Mouse (Mus musculus) heart, adult 2 months (tissue): ENCODE data around the gene Txndc9. TPM values are rescaled to one million over a fixed set of nuclear protein-coding genes. Genes with fewer than 3 reads are reported as not detected.

Experiments used
- DNase-seq, 2 experiments: peaks; one replicate each; pipeline ENCODE4 v3.0.0; 2021
- H3K27ac ChIP-seq: fragments of 200-600 bp; 2 replicates; pipeline ENCODE4 v1.8.1; 2022
- H3K27me3 ChIP-seq: fragments of 200-500 bp; 2 replicates; pipeline ENCODE4 v1.6.1; 2012; ENCODE audit warnings: mild to moderate bottlenecking, low read length, inconsistent platforms, mixed read lengths; ENCODE audit not compliant: control insufficient read depth, insufficient read depth
- H3K36me3 ChIP-seq: fragments of 200-500 bp; 2 replicates; pipeline ENCODE4 v1.6.1; 2012; ENCODE audit warnings: low read length, inconsistent platforms; ENCODE audit not compliant: control insufficient read depth, insufficient read depth
- H3K4me1 ChIP-seq: fragments of 200-500 bp; 2 replicates; pipeline ENCODE4 v1.6.1; 2011; ENCODE audit warnings: low read length; ENCODE audit not compliant: control insufficient read depth, insufficient read depth
- H3K4me3 ChIP-seq: fragments of 200-600 bp; 2 replicates; pipeline ENCODE4 v1.8.1; 2022
- H3K79me2 ChIP-seq: fragments of 200-500 bp; replicated peaks from 2 replicates; pipeline ENCODE4 v1.6.1; 2012; ENCODE audit warnings: mild to moderate bottlenecking, inconsistent platforms, low read length, moderate library complexity, mixed read lengths; ENCODE audit not compliant: control insufficient read depth, insufficient read depth
- H3K9ac ChIP-seq: fragments of 200-500 bp; 2 replicates; pipeline ENCODE4 v1.6.1; 2012; ENCODE audit warnings: low read depth, mild to moderate bottlenecking, control low read depth, inconsistent platforms, low read length, mixed read lengths
- CTCF ChIP-seq: fragments of 200-600 bp; IDR thresholded peaks from 2 replicates; pipeline ENCODE4 v1.8.1; 2022; ENCODE audit warnings: antibody characterized with exemption, mild to moderate bottlenecking, moderate library complexity
- EP300 ChIP-seq: fragments of 200-500 bp; IDR thresholded peaks from 2 replicates; pipeline ENCODE4 v1.6.1; 2011; ENCODE audit warnings: low read depth, low read length, control low read depth; ENCODE audit not compliant: insufficient read depth
- POLR2A ChIP-seq: fragments of 200-500 bp; IDR thresholded peaks from 2 replicates; pipeline ENCODE4 v1.6.1; 2011; ENCODE audit warnings: mild to moderate bottlenecking, low read depth, low read length, control low read depth; ENCODE audit not compliant: insufficient read depth
- WGBS: fragments of 180-500 bp; shearing (Covaris S2); methylation state at CpG from one replicate; pipeline ENCODE4 v1.1.7; 2018; 5-methylcytosine and 5-hydroxymethylcytosine counted together
- intact Hi-C: fragments of 180-260 bp; cut with DNase I; formaldehyde crosslinking; loops from one replicate; pipeline ENCODE4 v1.15.1; 2025
- polyA plus RNA-seq: library from polyadenylated mRNA; depleted of rRNA; stranded (reverse); fragments of >200 nt; gene quantifications from 2 replicates; pipeline ENCODE4 v1.2.3, GENCODE M21; 2012
- total RNA-seq, 2 experiments: library from RNA; stranded (reverse); gene quantifications; 2 replicates each; pipeline ENCODE4 v1.2.3; 2021

Txndc9 gene
- total and polyA plus RNA-seq, 3 experiments: 7.7 to 53.7 (median 52.6) TPM

- H3K36me3 ChIP-seq: no peaks in the 10 kb centered on the region
- DNase-seq: no peak
- intact Hi-C loops: no loop called here
- H3K27me3 ChIP-seq: no peaks in the 10 kb centered on the region
- H3K27ac ChIP-seq: no peak overlapping the region
- 83% methylated on average over 6 of the region's 6 CpGs for WGBS
- H3K9ac ChIP-seq: no peak overlapping the region
- no peak for TF ChIP-seq CTCF
- no peak for TF ChIP-seq POLR2A
- TF ChIP-seq EP300: no peak
- H3K4me1 ChIP-seq: no peaks in the 10 kb centered on the region
- H3K4me3 ChIP-seq: no peak overlapping the region
- no peaks in the 10 kb centered on the region for H3K79me2 ChIP-seq
Observed at GRCm38 (mm10) chr1:37968746-37969145, 28.9 kb downstream of the Txndc9 start.

- H3K4me1 ChIP-seq: no peaks in the 10 kb centered on the region
- intact Hi-C loops: no loop called here
- TF ChIP-seq EP300 (no peak), CTCF (no peak), POLR2A (no peak)
- no peak overlapping the region for H3K9ac ChIP-seq
- H3K27me3 ChIP-seq: no peaks in the 10 kb centered on the region
- H3K4me3 ChIP-seq: no peak overlapping the region
- H3K36me3 ChIP-seq: no peaks in the 10 kb centered on the region
- WGBS: 64% methylated on average over 10 of the region's 10 CpGs
- DNase-seq: no peak
- no peaks in the 10 kb centered on the region for H3K79me2 ChIP-seq
- no peak overlapping the region for H3K27ac ChIP-seq
Observed at GRCm38 (mm10) chr1:37965571-37965970, 32.1 kb downstream of the Txndc9 start.

- no peaks in the 10 kb centered on the region for H3K36me3 ChIP-seq
- no peak overlapping the region for H3K27ac ChIP-seq
- no peak overlapping the region for H3K9ac ChIP-seq
- no peaks in the 10 kb centered on the region for H3K79me2 ChIP-seq
- no peaks in the 10 kb centered on the region for H3K4me1 ChIP-seq
- no peak overlapping the region for H3K4me3 ChIP-seq
- TF ChIP-seq POLR2A (no peak), CTCF (no peak), EP300 (no peak)
- H3K27me3 ChIP-seq: no peaks in the 10 kb centered on the region
- no peak for DNase-seq
- intact Hi-C loops: no loop called here
- 71% methylated on average over 5 of the region's 5 CpGs for WGBS
Observed at GRCm38 (mm10) chr1:37959486-37959885, 38.2 kb downstream of the Txndc9 start.

GRCm38 (mm10) chr1:37958516-37958915, 39.2 kb downstream of the Txndc9 start:
- no peak for TF ChIP-seq CTCF
- no peak for TF ChIP-seq EP300
- TF ChIP-seq POLR2A: no peak
- no peak for DNase-seq
- Histone ChIP-seq H3K27me3 (no peaks in the 10 kb centered on the region), H3K79me2 (no peaks in the 10 kb centered on the region), H3K9ac (no peak overlapping the region), H3K36me3 (no peaks in the 10 kb centered on the region), H3K27ac (no peak overlapping the region), H3K4me3 (no peak overlapping the region), H3K4me1 (no peaks in the 10 kb centered on the region)
- intact Hi-C loops: no loop called here
- WGBS: 67% methylated on average over 2 of the region's 2 CpGs

- TF ChIP-seq POLR2A (no peak), EP300 (no peak), CTCF (no peak)
- Histone ChIP-seq H3K79me2 (no peaks in the 10 kb centered on the region), H3K36me3 (no peaks in the 10 kb centered on the region), H3K9ac (no peak within 1 kb of the TSS), H3K4me3 (no peak within 1 kb of the TSS), H3K27ac (no peak within 1 kb of the TSS), H3K27me3 (no peaks in the 10 kb centered on the region), H3K4me1 (no peaks in the 10 kb centered on the region)
- DNase-seq: no peak
- intact Hi-C loops: no loop called here
- 79% methylated on average over 5 of the region's 5 CpGs for WGBS
Observed at GRCm38 (mm10) chr1:37957659-37958058, 40.0 kb downstream of the Txndc9 start, which contains the start of gene Lyg1. TSS of gene Lyg1 (minus strand) at chr1:37957759.

GRCm38 (mm10) chr1:37956690-37957431, 40.8 kb downstream of the Txndc9 start:
- DNase-seq: no peak
- H3K4me1 ChIP-seq: no peaks in the 10 kb centered on the region
- no peaks in the 10 kb centered on the region for H3K79me2 ChIP-seq
- H3K4me3 ChIP-seq: no peak overlapping the region
- TF ChIP-seq CTCF (no peak), EP300 (no peak), POLR2A (no peak)
- H3K36me3 ChIP-seq: no peaks in the 10 kb centered on the region
- H3K27me3 ChIP-seq: no peaks in the 10 kb centered on the region
- intact Hi-C loops: no loop called here
- H3K9ac ChIP-seq: no peak overlapping the region
- WGBS: 13% methylated on average over 3 of the region's 3 CpGs
- no peak overlapping the region for H3K27ac ChIP-seq
